ENCODE assay signal across 7 mouse cellular contexts in genomic region chr9:71772338-71772737, GRCm38 (mm10). TPM values are rescaled to one million over a fixed set of nuclear protein-coding genes. Genes with fewer than 3 reads are reported as not detected.
DNase-seq lines count a peak whose midpoint lies in the region.

No protein-coding gene starts in this region.

- DNase-seq in layer of hippocampus, adult 11-12 months (ENCODE audit: low spot score), result peak; percentile 10
- no peak for DNase-seq in layer of hippocampus, postnatal 36 days
- DNase-seq in ES-CJ7 (ENCODE audit: low read depth, low spot score), result peak; percentile 81
- peak; percentile 53 for DNase-seq in adrenal gland, postnatal 25 days
- DNase-seq in heart, postnatal 4 days, result peak; percentile 72
- DNase-seq in natural killer cell, adult 2 months (ENCODE audit: low spot score in 2 of 2), result peak; percentile 4 to 53
- no peak for DNase-seq in left cerebral cortex, adult 8-10 months (ENCODE audit: low spot score in 2 of 2)

RNA-seq across cellular contexts. Expression of gene Cgnl1, which starts 0.9 kb away (rescaled TPM):
- 1 to 10 TPM; 8.4 to 10.0 TPM for total RNA-seq in layer of hippocampus, postnatal 36 days (2021)
- total RNA-seq in adrenal gland, postnatal 25 days (2021), result 82.3 and 91.2 TPM in 2 replicates
- total RNA-seq in heart, postnatal 4 days (2021), result 10 to 100 TPM; 55.8 to 56.7 TPM
- 10 to 100 TPM in 2 of 4 experiments, 1 to 10 TPM in 2; 9.1 to 12.3 (median 9.9) TPM for total RNA-seq in left cerebral cortex, adult 8-10 months (2022)

Comparison
In these comparisons a context has a peak if more than half of its experiments do, and no peak if none do; other contexts are left out.
1. DNase-seq: peak in layer of hippocampus, adult 11-12 months (single experiment), ES-CJ7 (single experiment), adrenal gland, postnatal 25 days (single experiment), heart, postnatal 4 days (single experiment) and natural killer cell, adult 2 months (2 of 2); none in layer of hippocampus, postnatal 36 days (0 of 2) and left cerebral cortex, adult 8-10 months (0 of 2).